Mouse (Mus musculus): ENCODE measurements around the gene Scgb1b27. TPM values are rescaled to one million over a fixed set of nuclear protein-coding genes. Genes with fewer than 3 reads are reported as not detected.
"Not testable (repeated sequence)": the region's sequence is repeated elsewhere in the genome, so short reads cannot be mapped to it uniquely, and the experiment has no call there.

The Scgb1b27 gene
- polyA plus RNA-seq (2017; shearing (Covaris generic)) = not detected

DNA sequence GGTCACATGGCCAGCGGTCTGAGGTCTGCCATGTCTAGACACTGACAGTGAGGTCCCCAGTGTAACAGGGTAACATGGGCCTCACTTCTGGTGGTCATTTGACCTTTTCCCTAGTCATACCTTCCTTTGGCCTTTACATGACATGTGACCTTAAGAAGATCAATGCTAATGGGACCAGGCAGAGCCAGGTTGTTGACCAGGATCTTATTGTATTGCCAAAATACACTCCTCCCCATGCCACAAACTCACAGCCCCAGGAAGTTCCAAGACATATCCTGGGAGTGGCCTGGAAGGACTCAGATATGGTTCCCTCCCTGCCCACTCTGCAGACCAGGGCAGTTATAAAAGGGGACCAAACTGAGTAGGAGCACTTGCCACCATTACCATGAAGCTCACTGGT, at the start of gene Scgb1b27:
Scgb1b27 (plus strand) TSS at position 301 of the 400 bp plus-strand sequence.
- not testable (repeated sequence) for ATAC-seq

DNA sequence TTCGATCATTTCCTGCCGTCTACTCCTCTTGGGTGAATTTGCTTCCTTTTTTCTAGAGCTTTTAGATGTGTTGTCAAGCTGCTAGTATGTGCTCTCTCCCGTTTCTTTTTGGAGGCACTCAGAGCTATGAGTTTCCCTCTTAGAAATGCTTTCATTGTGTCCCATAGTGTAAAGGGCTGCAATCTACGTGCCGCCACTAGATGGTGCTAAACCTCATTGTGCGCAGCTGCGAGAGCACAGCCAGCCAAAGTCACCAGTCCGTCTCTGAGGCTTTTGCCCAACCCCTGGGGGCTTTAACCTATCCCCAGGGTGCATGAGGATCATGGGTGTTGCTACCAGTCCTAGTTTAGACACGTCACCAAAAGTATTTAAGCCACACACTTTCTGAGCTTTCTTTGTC, 39.0 kb upstream of the Scgb1b27 start:
- not testable (repeated sequence) for ATAC-seq

GRCm38 (mm10) chr7:34013842-34014241, 7.4 kb upstream of the Scgb1b27 start, which contains the start of gene Scgb2b27:
Gene Scgb2b27 (minus strand): TSS chr7:34013942.
- ATAC-seq = no peak

DNA sequence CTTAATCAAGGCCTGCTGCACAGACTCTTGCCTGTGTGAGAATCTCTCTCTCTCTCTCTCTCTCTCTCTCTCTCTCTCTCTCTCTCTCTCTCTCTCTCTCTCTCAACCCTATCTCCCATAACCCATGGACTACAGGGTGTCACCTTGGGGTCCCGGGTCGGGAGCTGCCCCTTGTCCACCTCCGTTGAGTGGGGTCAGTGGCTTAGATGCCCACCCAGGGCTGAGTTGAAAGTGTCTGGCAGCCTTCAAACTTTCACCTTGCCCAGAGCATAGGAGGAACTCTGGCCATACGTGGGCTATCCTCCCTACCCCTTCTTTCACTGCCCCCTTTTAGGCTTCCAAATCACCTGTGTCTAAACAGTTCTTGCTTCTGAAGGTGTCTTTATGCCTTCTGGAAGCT, 4.4 kb downstream of the Scgb1b27 start:
- no peak for ATAC-seq

DNA sequence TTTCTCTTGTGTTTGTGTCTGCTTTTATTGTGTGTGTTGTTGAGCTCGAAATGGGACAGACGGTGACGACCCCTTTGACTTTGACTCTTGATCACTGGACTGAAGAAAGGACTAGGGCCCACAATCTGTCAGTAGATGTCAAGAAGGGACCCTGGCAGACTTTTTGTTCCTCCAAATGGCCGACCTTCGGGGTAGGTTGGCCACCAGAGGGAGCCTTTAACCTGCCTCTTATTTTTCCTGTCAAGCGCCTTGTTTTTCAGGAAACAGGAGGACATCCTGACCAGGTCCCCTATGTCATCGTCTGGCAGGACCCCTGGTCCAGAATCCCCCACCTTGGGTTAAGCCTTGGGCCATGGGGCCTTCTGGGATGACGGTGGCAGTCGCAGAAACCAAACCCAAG, 5.9 kb downstream of the Scgb1b27 start:
- not testable (repeated sequence) for ATAC-seq

- ATAC-seq = no peak
Measured at GRCm38 (mm10) chr7:34030026-34030425, 8.7 kb downstream of the Scgb1b27 start.

DNA sequence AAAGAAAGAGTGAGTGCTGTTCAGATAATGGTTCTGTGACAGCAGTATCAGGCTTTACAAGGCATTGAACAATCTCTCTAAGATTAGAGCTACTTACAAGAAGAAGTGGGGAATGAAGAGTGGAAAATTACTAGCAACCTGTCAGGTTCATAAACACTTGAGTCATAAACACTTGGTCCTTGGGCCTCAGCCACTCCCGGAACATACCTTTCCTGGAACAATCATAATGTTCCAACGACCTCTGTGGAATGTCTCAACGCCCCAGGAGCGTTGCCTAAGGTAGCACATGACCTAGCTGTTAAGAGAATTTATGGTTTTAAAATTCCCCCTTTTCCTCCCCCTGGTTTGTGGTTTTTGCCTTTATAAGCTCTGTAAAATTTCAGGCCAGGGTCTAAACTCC, 13.3 kb downstream of the Scgb1b27 start:
- not testable (repeated sequence) for ATAC-seq

GRCm38 (mm10) chr7:34036076-34036815, 15.0 kb downstream of the Scgb1b27 start:
- not testable (repeated sequence) for ATAC-seq

- not testable (repeated sequence) for ATAC-seq
Measured at GRCm38 (mm10) chr7:34068132-34068531, 46.8 kb downstream of the Scgb1b27 start.

Other genes starting within 250 kb of the Scgb1b27 start
- gene Scgb2b26, start 76.4 kb upstream of the Scgb1b27 start, polyA plus RNA-seq (2017; shearing (Covaris generic)) = not detected
- gene Scgb2b27, start 7.5 kb upstream of the Scgb1b27 start, polyA plus RNA-seq (2017; shearing (Covaris generic)) = not detected
- not detected for gene Scgb1b30, start 73.9 kb downstream of the Scgb1b27 start, polyA plus RNA-seq (2017; shearing (Covaris generic))
- gene Wtip, start 111.8 kb downstream of the Scgb1b27 start, polyA plus RNA-seq (2017; shearing (Covaris generic)) = not detected
- gene Uba2, start 148.1 kb downstream of the Scgb1b27 start, polyA plus RNA-seq (2017; shearing (Covaris generic)) = 10 to 100 TPM; 74.4 to 98.1 (median 87.7) TPM
- gene Pdcd2l, start 175.2 kb downstream of the Scgb1b27 start, polyA plus RNA-seq (2017; shearing (Covaris generic)) = 10 to 100 TPM; 26.1 to 31.0 (median 28.5) TPM
- 100 to 1,000 TPM; 350 to 461 (median 355) TPM for gene Gpi1, start 208.9 kb downstream of the Scgb1b27 start, polyA plus RNA-seq (2017; shearing (Covaris generic))
- not detected for gene Gm6096, start 229.6 kb downstream of the Scgb1b27 start, polyA plus RNA-seq (2017; shearing (Covaris generic))